Mouse (Mus musculus) stomach, embryonic 16.5 days (tissue): ENCODE data around the gene Gtf2e1. TPM values are rescaled to one million over a fixed set of nuclear protein-coding genes. Genes with fewer than 3 reads are reported as not detected.

Experiments used
- ATAC-seq: fragments of 200-750 bp; cut with Nextera tagmentation; 2 replicates; pipeline ENCODE4 v1.8.0; 2017; ENCODE audit warnings: moderate number of reproducible peaks, moderate TSS enrichment; ENCODE audit not compliant: insufficient read depth, low FRiP score
- H3K27ac ChIP-seq: fragments of 300-500 bp; sonication (generic); 2 replicates; pipeline ENCODE4 v1.5.1; 2014; ENCODE audit warnings: low read length
- H3K27me3 ChIP-seq: fragments of 300-500 bp; sonication (generic); 2 replicates; pipeline ENCODE4 v1.6.1; 2014; ENCODE audit warnings: low read length, control low read depth, mixed read lengths; ENCODE audit not compliant: control insufficient read depth, insufficient read depth
- H3K36me3 ChIP-seq: fragments of 300-500 bp; sonication (generic); 2 replicates; pipeline ENCODE4 v1.6.1; 2014; ENCODE audit warnings: low read length; ENCODE audit not compliant: control insufficient read depth, insufficient read depth
- H3K4me1 ChIP-seq: fragments of 300-500 bp; sonication (generic); 2 replicates; pipeline ENCODE4 v1.6.1; 2014; ENCODE audit warnings: low read length, control low read depth, mixed read lengths; ENCODE audit not compliant: control insufficient read depth, insufficient read depth
- H3K4me2 ChIP-seq: fragments of 300-500 bp; sonication (generic); 2 replicates; pipeline ENCODE4 v1.6.1; 2014; ENCODE audit warnings: low read depth, low read length, mixed read lengths
- H3K4me3 ChIP-seq: fragments of 300-500 bp; sonication (generic); replicated peaks from 2 replicates; pipeline ENCODE4 v1.5.1; 2014; ENCODE audit warnings: mild to moderate bottlenecking, low read length
- H3K9ac ChIP-seq: fragments of 300-500 bp; sonication (generic); 2 replicates; pipeline ENCODE4 v1.6.1; 2014; ENCODE audit warnings: low read length
- H3K9me3 ChIP-seq: fragments of 300-500 bp; sonication (generic); replicated peaks from 2 replicates; pipeline ENCODE4 v1.6.1; 2016; ENCODE audit warnings: low read length, control low read depth; ENCODE audit not compliant: control insufficient read depth
- WGBS: fragments of 180-500 bp; shearing (Covaris S2); extraction: QIAGEN DNeasy Blood & Tissue Kit; methylation state at CpG from one replicate; pipeline ENCODE4 v1.1.7; 2014; 5-methylcytosine and 5-hydroxymethylcytosine counted together
- polyA plus RNA-seq: library from polyadenylated mRNA; unstranded; fragments of >200 nt; fragmentation: Nextera tagmentation; extraction: Ambion mirVana; gene quantifications from 2 replicates; pipeline ENCODE4 v1.2.1, GENCODE M21; 2015

Gene Gtf2e1
- polyA plus RNA-seq, 1 experiment from 2014 or later, result 21.3 TPM

GRCm38 (mm10) chr16:37516376-37516993 lies 23.1 kb downstream of the Gtf2e1 start:
- no peak overlapping the region for H3K4me3 ChIP-seq
- H3K9me3 ChIP-seq, result no peaks in the 10 kb centered on the region
- no peak overlapping the region for H3K27ac ChIP-seq
- no peaks in the 10 kb centered on the region for H3K4me1 ChIP-seq
- H3K9ac ChIP-seq, result no peak overlapping the region
- WGBS, result 81% methylated on average over 6 of the region's 6 CpGs
- H3K27me3 ChIP-seq, result no peaks in the 10 kb centered on the region
- peaks cover 16% of the 10 kb centered on the region for H3K36me3 ChIP-seq
- ATAC-seq, result no peak
- no peak overlapping the region for H3K4me2 ChIP-seq

- Histone ChIP-seq H3K9me3 (no peaks in the 10 kb centered on the region), H3K9ac (no peak overlapping the region), H3K27me3 (no peaks in the 10 kb centered on the region), H3K4me1 (no peaks in the 10 kb centered on the region), H3K4me2 (no peak overlapping the region), H3K27ac (no peak overlapping the region), H3K4me3 (no peak overlapping the region), H3K36me3 (peaks cover 7% of the 10 kb centered on the region)
- WGBS, result 85% methylated on average over 8 of the region's 8 CpGs
- no peak for ATAC-seq
These were observed 24.9 kb downstream of the Gtf2e1 start for GRCm38 (mm10) chr16:37514644-37515043.

- Histone ChIP-seq H3K36me3 (peaks cover 5% of the 10 kb centered on the region), H3K4me3 (no peak overlapping the region), H3K9me3 (no peaks in the 10 kb centered on the region), H3K9ac (no peak overlapping the region), H3K27ac (no peak overlapping the region), H3K4me1 (no peaks in the 10 kb centered on the region), H3K4me2 (no peak overlapping the region), H3K27me3 (no peaks in the 10 kb centered on the region)
- no peak for ATAC-seq
- 91% methylated on average over 15 of the region's 15 CpGs for WGBS
These were observed 28.1 kb downstream of the Gtf2e1 start for GRCm38 (mm10) chr16:37511489-37511888.

- Histone ChIP-seq H3K4me2 (no peak overlapping the region), H3K4me1 (no peaks in the 10 kb centered on the region), H3K36me3 (peaks cover 5% of the 10 kb centered on the region), H3K27me3 (no peaks in the 10 kb centered on the region), H3K27ac (no peak overlapping the region), H3K4me3 (no peak overlapping the region), H3K9ac (no peak overlapping the region), H3K9me3 (no peaks in the 10 kb centered on the region)
- WGBS, result 71% methylated on average over 9 of the region's 9 CpGs
- no peak for ATAC-seq
These were observed 32.8 kb downstream of the Gtf2e1 start for GRCm38 (mm10) chr16:37506751-37507150.

- Histone ChIP-seq H3K4me1 (no peaks in the 10 kb centered on the region), H3K4me3 (no peak overlapping the region), H3K4me2 (no peak overlapping the region), H3K27me3 (no peaks in the 10 kb centered on the region), H3K9me3 (no peaks in the 10 kb centered on the region), H3K27ac (no peak overlapping the region), H3K36me3 (no peaks in the 10 kb centered on the region), H3K9ac (no peak overlapping the region)
- ATAC-seq, result no peak
- WGBS, result 53% methylated on average over 1 of the region's 1 CpGs
These were observed 35.1 kb downstream of the Gtf2e1 start for GRCm38 (mm10) chr16:37504517-37504916.

GRCm38 (mm10) chr16:37498581-37498980 lies 41.0 kb downstream of the Gtf2e1 start:
- no peaks in the 10 kb centered on the region for H3K27me3 ChIP-seq
- H3K9ac ChIP-seq, result no peak overlapping the region
- H3K4me2 ChIP-seq, result no peak overlapping the region
- no peaks in the 10 kb centered on the region for H3K36me3 ChIP-seq
- H3K9me3 ChIP-seq, result no peaks in the 10 kb centered on the region
- WGBS, result 79% methylated on average over 9 of the region's 9 CpGs
- no peaks in the 10 kb centered on the region for H3K4me1 ChIP-seq
- no peak overlapping the region for H3K4me3 ChIP-seq
- no peak for ATAC-seq
- no peak overlapping the region for H3K27ac ChIP-seq

- Histone ChIP-seq H3K4me3 (no peak overlapping the region), H3K9me3 (no peaks in the 10 kb centered on the region), H3K4me1 (no peaks in the 10 kb centered on the region), H3K9ac (no peak overlapping the region), H3K27me3 (no peaks in the 10 kb centered on the region), H3K36me3 (no peaks in the 10 kb centered on the region), H3K27ac (no peak overlapping the region), H3K4me2 (no peak overlapping the region)
- no peak for ATAC-seq
- 86% methylated on average over 6 of the region's 6 CpGs for WGBS
These were observed 44.6 kb downstream of the Gtf2e1 start for GRCm38 (mm10) chr16:37495017-37495416.

GRCm38 (mm10) chr16:37486826-37487612 lies 52.6 kb downstream of the Gtf2e1 start:
- WGBS, result 91% methylated on average over 3 of the region's 3 CpGs
- Histone ChIP-seq H3K36me3 (no peaks in the 10 kb centered on the region), H3K4me3 (no peak overlapping the region), H3K4me1 (no peaks in the 10 kb centered on the region), H3K9ac (no peak overlapping the region), H3K9me3 (no peaks in the 10 kb centered on the region), H3K4me2 (no peak overlapping the region), H3K27me3 (no peaks in the 10 kb centered on the region), H3K27ac (no peak overlapping the region)
- ATAC-seq, result no peak
